Mouse (Mus musculus): Measurements from ENCODE around the gene Clmn.

GRCm38 (mm10) chr12:104867851-104868250 lies 3.0 kb upstream of the Clmn start:
- TF ChIP-seq CTCF (IDR thresholded peaks at IDR 0.05) (no peak), EP300 (IDR thresholded peaks at IDR 0.05) (0 out of 2 replicates have a peak, but pooled peaks have one; percentile 32)
